In the genomic region with DNA sequence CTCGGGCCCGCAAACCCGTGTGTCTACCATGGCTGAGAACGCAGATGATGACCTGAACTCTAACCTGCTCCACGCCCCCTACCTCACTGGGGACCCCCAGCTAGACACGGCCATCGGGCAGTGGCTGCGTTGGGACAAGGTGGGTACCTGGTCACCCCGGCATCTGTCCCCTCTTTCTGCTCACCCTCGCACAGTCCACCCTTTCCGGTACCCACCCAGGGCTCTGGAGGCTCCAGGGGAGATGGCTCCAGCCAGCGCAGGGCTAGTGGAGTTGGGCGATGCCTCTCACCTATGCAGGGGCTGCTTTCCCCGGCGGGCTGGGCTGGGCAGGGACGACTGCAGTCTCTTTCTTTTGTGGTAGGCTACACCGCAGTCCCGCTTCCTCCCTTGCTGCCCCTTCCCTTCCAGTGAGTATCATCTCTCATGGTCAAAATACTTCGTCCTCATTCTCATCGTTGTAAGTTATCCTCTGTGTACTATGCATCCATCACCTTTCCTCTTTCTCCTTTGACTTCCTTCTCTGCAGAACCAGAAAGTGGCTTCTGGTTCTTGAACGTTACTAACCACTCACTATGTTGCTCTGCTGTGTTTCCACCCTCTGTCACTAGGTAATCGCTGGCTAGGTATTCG, we compare ENCODE assay signal across 8 mouse cellular contexts. TPM values are rescaled to one million over a fixed set of nuclear protein-coding genes. Genes with fewer than 3 reads are reported as not detected.
DNase-seq lines count a peak whose midpoint lies in the region; ATAC-seq lines count a peak whose summit lies in the region.

No protein-coding gene starts in this region.

- DNase-seq in adrenal gland, postnatal 14 days = peak; percentile 31
- DNase-seq in adrenal gland, adult 2 months = no peak
- no peak for DNase-seq in lung, postnatal 10 days
- peak; percentile 47 for DNase-seq in embryo, embryonic 9.5 days (ENCODE audit: extremely low spot score)
- DNase-seq in right cerebral cortex, postnatal 25 days = peak; percentile 38

- peaks cover 12% of the 10 kb centered on the region for H3K4me1 ChIP-seq in lung, embryonic 15.5 days
- peaks cover 19% of the 10 kb centered on the region for H3K4me1 ChIP-seq in hindbrain, embryonic 15.5 days (replicated peaks)
- peaks cover 8% of the 10 kb centered on the region for H3K4me1 ChIP-seq in lung, embryonic 16.5 days (replicated peaks; ENCODE audit: control insufficient read depth, insufficient read depth, low read length)

- ATAC-seq in lung, embryonic 15.5 days (ENCODE audit: borderline replicate concordance, extremely low read depth, low FRiP score, low TSS enrichment) = peak; percentile 50
- ATAC-seq in hindbrain, embryonic 15.5 days (ENCODE audit: low FRiP score, low read depth) = peak; percentile 72
- ATAC-seq in lung, embryonic 16.5 days (ENCODE audit: low read depth) = peak; percentile 46

- no peaks in the 10 kb centered on the region for H3K9me3 ChIP-seq in lung, embryonic 15.5 days
- no peaks in the 10 kb centered on the region for H3K9me3 ChIP-seq in hindbrain, embryonic 15.5 days
- H3K9me3 ChIP-seq in lung, embryonic 16.5 days (ENCODE audit: control insufficient read depth, low read length) = no peaks in the 10 kb centered on the region

- H3K36me3 ChIP-seq in lung, embryonic 15.5 days = no peaks in the 10 kb centered on the region
- no peaks in the 10 kb centered on the region for H3K36me3 ChIP-seq in hindbrain, embryonic 15.5 days
- H3K36me3 ChIP-seq in lung, embryonic 16.5 days (ENCODE audit: control insufficient read depth, insufficient read depth, low read length) = no peaks in the 10 kb centered on the region

- H3K9ac ChIP-seq in lung, embryonic 15.5 days = peak overlapping the region; percentile 71
- peak overlapping the region; percentile 89 for H3K9ac ChIP-seq in hindbrain, embryonic 15.5 days
- peak overlapping the region; percentile 81 for H3K9ac ChIP-seq in lung, embryonic 16.5 days (ENCODE audit: low read length)

- H3K27me3 ChIP-seq in lung, embryonic 15.5 days = no peaks in the 10 kb centered on the region
- H3K27me3 ChIP-seq in hindbrain, embryonic 15.5 days = no peaks in the 10 kb centered on the region
- H3K27me3 ChIP-seq in lung, embryonic 16.5 days (ENCODE audit: control insufficient read depth, insufficient read depth, low read depth, low read length) = no peaks in the 10 kb centered on the region

- WGBS in lung, embryonic 15.5 days = 2% methylated on average over 23 of the region's 23 CpGs
- WGBS in hindbrain, embryonic 15.5 days = under 1% methylated on average over 23 of the region's 23 CpGs
- WGBS in lung, embryonic 16.5 days = 2% methylated on average over 23 of the region's 23 CpGs

- H3K27ac ChIP-seq in lung, embryonic 15.5 days = peak overlapping the region; percentile 93
- H3K27ac ChIP-seq in hindbrain, embryonic 15.5 days (replicated peaks) = peak overlapping the region; percentile 88
- peak overlapping the region; percentile 86 for H3K27ac ChIP-seq in lung, embryonic 16.5 days (ENCODE audit: low read length)

- H3K4me2 ChIP-seq in lung, embryonic 15.5 days = peak overlapping the region; percentile 99
- H3K4me2 ChIP-seq in hindbrain, embryonic 15.5 days = peak overlapping the region; percentile 78
- peak overlapping the region; percentile 100 for H3K4me2 ChIP-seq in lung, embryonic 16.5 days (ENCODE audit: low read depth, low read length)

- peak overlapping the region; percentile 81 for H3K4me3 ChIP-seq in lung, embryonic 15.5 days
- peak overlapping the region; percentile 80 for H3K4me3 ChIP-seq in hindbrain, embryonic 15.5 days
- peak overlapping the region; percentile 86 for H3K4me3 ChIP-seq in lung, embryonic 16.5 days (ENCODE audit: low read length)

RNA-seq across cellular contexts. Expression of a gene that starts 0.8 kb away (rescaled TPM):
- 6.7 and 11.4 TPM in 2 replicates for total RNA-seq in adrenal gland, postnatal 14 days (2021)
- 1 to 10 TPM; 4.1 to 5.6 TPM for total RNA-seq in adrenal gland, adult 2 months (2021)
- 2.6 and 2.9 TPM in 2 replicates for polyA plus RNA-seq in adrenal gland, adult 2 months (2012; rRNA removed)
- polyA plus RNA-seq in lung, embryonic 15.5 days (2015; fragmentation: Nextera tagmentation; extraction: Ambion mirVana) = 2.2 and 2.4 TPM in 2 replicates
- polyA plus RNA-seq in hindbrain, embryonic 15.5 days (2015; fragmentation: Nextera tagmentation; extraction: Ambion mirVana) = 24.8 and 27.2 TPM in 2 replicates
- polyA plus RNA-seq in lung, embryonic 16.5 days (2015; fragmentation: Nextera tagmentation; extraction: Ambion mirVana) = 2.0 and 2.3 TPM in 2 replicates

RNA-seq across cellular contexts. Expression of a gene that starts 51.7 kb away (rescaled TPM):
- 2.0 and 2.6 TPM in 2 replicates for total RNA-seq in adrenal gland, postnatal 14 days (2021)
- total RNA-seq in adrenal gland, adult 2 months (2021) = 1 to 10 TPM in 1 of 2 experiments, under 1 TPM in 1; 0.84 to 1.6 TPM
- 1.6 and 2.7 TPM in 2 replicates for polyA plus RNA-seq in adrenal gland, adult 2 months (2012; rRNA removed)
- polyA plus RNA-seq in lung, embryonic 15.5 days (2015; fragmentation: Nextera tagmentation; extraction: Ambion mirVana) = 1.5 TPM in 2 replicates
- polyA plus RNA-seq in hindbrain, embryonic 15.5 days (2015; fragmentation: Nextera tagmentation; extraction: Ambion mirVana) = 0.82 and 0.90 TPM in 2 replicates
- polyA plus RNA-seq in lung, embryonic 16.5 days (2015; fragmentation: Nextera tagmentation; extraction: Ambion mirVana) = 2.4 and 3.0 TPM in 2 replicates

RNA-seq across cellular contexts. Expression of a gene that starts 57.3 kb away (rescaled TPM):
- total RNA-seq in adrenal gland, postnatal 14 days (2021) = 1.4 and 1.8 TPM in 2 replicates
- under 1 TPM; 0.23 to 0.79 TPM for total RNA-seq in adrenal gland, adult 2 months (2021)
- 0.26 and 0.52 TPM in 2 replicates for polyA plus RNA-seq in adrenal gland, adult 2 months (2012; rRNA removed)
- polyA plus RNA-seq in lung, embryonic 15.5 days (2015; fragmentation: Nextera tagmentation; extraction: Ambion mirVana) = 14.6 and 16.4 TPM in 2 replicates
- polyA plus RNA-seq in hindbrain, embryonic 15.5 days (2015; fragmentation: Nextera tagmentation; extraction: Ambion mirVana) = 7.3 and 10.8 TPM in 2 replicates
- 15.5 and 17.2 TPM in 2 replicates for polyA plus RNA-seq in lung, embryonic 16.5 days (2015; fragmentation: Nextera tagmentation; extraction: Ambion mirVana)

Comparison
In these comparisons a context has a peak if more than half of its experiments do, and no peak if none do; other contexts are left out.
1. DNase-seq: peak in adrenal gland, postnatal 14 days (single experiment), embryo, embryonic 9.5 days (single experiment) and right cerebral cortex, postnatal 25 days (single experiment); none in adrenal gland, adult 2 months (single experiment) and lung, postnatal 10 days (single experiment).
2. Peak in every context shown above with its lines, with median percentiles within 50 percentile points of each other: ATAC-seq, H3K27ac ChIP-seq, H3K4me2 ChIP-seq, H3K4me3 ChIP-seq and H3K9ac ChIP-seq.